Mouse (Mus musculus) heart, adult 18-20 months (tissue): ENCODE data around the gene Tmem220. TPM values are rescaled to one million over a fixed set of nuclear protein-coding genes. Genes with fewer than 3 reads are reported as not detected.

Experiments used
- DNase-seq, 2 experiments: peaks; one replicate each; pipeline ENCODE4 v3.0.0; 2021 to 2022; ENCODE audit warnings: mixed read lengths in 1 of 2
- long read RNA-seq, 2 experiments: library from polyadenylated mRNA; stranded (forward); transcript quantifications; one replicate each; pipeline ENCODE4 v2.0.0; 2021
- total RNA-seq, 2 experiments: library from RNA; stranded (reverse); gene quantifications; 2 replicates each; pipeline ENCODE4 v1.2.3; 2021

The Tmem220 gene
- total RNA-seq, result 1 to 10 TPM; 2.0 to 2.7 TPM
- long read RNA-seq, experiment 1, partial matches to known transcripts, result 0 of 3 reads
- long read RNA-seq, experiment 1, other reads (novel, unspliced or antisense), result 3 of 3 reads
- long read RNA-seq, experiment 2, partial matches to known transcripts, result 0 of 2 reads
- long read RNA-seq, experiment 2, other reads (novel, unspliced or antisense), result 1 of 2 reads

- DNase-seq, result peak; percentile 95 to 96
These were observed at the start of gene Tmem220 for GRCm38 (mm10) chr11:67024867-67025477. Gene Tmem220, plus strand, starts transcription at chr11:67025154.

- DNase-seq, result no peak
These were observed 49.2 kb upstream of the Tmem220 start for GRCm38 (mm10) chr11:66975606-66976330.

GRCm38 (mm10) chr11:66981336-66982115 is 43.4 kb upstream of the Tmem220 start:
- no peak for DNase-seq

GRCm38 (mm10) chr11:66982794-66983193 is 42.2 kb upstream of the Tmem220 start:
- DNase-seq, result peak; percentile 56 to 60

GRCm38 (mm10) chr11:66983422-66984164 is 41.4 kb upstream of the Tmem220 start:
- no peak for DNase-seq

- DNase-seq, result peak; percentile 72 to 92
These were observed 40.5 kb upstream of the Tmem220 start for GRCm38 (mm10) chr11:66984165-66985135.

GRCm38 (mm10) chr11:66985136-66985702 is 39.7 kb upstream of the Tmem220 start:
- peak in 1 of 2 experiments; percentile 41 for DNase-seq

GRCm38 (mm10) chr11:66992150-66992549 is 32.8 kb upstream of the Tmem220 start:
- no peak for DNase-seq

GRCm38 (mm10) chr11:66993674-66994073 is 31.3 kb upstream of the Tmem220 start:
- DNase-seq, result peak; percentile 57 to 62

GRCm38 (mm10) chr11:66996446-66996845 is 28.5 kb upstream of the Tmem220 start:
- no peak for DNase-seq

GRCm38 (mm10) chr11:66998467-66999403 is 26.2 kb upstream of the Tmem220 start:
- peak; percentile 74 to 77 for DNase-seq

- DNase-seq, result no peak
These were observed 24.3 kb upstream of the Tmem220 start for GRCm38 (mm10) chr11:67000671-67001070.

GRCm38 (mm10) chr11:67001717-67002116 is 23.2 kb upstream of the Tmem220 start:
- no peak for DNase-seq

GRCm38 (mm10) chr11:67002911-67003310 is 22.0 kb upstream of the Tmem220 start:
- no peak for DNase-seq

GRCm38 (mm10) chr11:67007961-67008360 is 17.0 kb upstream of the Tmem220 start:
- DNase-seq, result no peak

- no peak for DNase-seq
These were observed 16.4 kb upstream of the Tmem220 start for GRCm38 (mm10) chr11:67008528-67008927.

- no peak for DNase-seq
These were observed 14.5 kb upstream of the Tmem220 start for GRCm38 (mm10) chr11:67010430-67010829.

- no peak for DNase-seq
These were observed 13.3 kb upstream of the Tmem220 start for GRCm38 (mm10) chr11:67011635-67012034.
